Mouse (Mus musculus): ENCODE results near the gene C1qtnf5.

C1qtnf5 gene

DNA sequence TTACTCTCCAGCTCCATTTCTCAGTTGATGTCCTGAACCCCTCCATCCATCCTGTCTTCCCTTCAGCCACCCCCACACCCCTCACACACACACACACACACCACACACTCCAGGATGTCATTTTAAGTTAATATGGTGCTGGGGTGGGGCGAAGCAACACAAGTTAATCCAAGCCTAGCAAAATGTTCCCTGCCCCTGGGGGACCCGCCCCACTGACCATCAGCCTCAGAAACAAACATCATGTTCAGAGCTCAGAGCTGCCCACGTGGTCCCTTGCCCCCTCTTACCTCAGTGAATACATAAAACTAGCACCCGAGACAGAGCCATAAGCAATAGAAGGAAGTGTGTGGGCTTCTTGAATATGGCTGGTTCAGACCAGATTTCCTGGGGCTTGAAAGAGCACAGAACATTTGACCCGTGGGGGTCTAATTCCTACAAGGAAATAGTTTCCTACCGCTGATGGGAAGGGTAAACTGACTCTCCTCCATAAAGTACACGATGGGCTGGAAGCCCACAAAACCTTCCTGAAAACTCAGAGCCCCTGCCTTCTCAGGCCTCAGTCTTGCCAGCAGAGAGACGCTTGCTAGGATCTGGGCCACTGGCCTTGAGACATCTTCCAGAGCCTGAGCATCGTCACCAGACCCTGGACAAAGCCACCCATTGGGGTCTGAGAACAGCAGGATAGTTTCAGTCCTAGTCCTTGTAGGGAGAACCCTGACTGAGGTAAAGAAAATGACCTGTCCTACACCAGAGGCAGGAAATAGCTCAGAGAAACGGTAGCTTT is 26.9 kb upstream of the C1qtnf5 start:
- DNase-seq (ENCODE audit: low spot score): no peak

DNA sequence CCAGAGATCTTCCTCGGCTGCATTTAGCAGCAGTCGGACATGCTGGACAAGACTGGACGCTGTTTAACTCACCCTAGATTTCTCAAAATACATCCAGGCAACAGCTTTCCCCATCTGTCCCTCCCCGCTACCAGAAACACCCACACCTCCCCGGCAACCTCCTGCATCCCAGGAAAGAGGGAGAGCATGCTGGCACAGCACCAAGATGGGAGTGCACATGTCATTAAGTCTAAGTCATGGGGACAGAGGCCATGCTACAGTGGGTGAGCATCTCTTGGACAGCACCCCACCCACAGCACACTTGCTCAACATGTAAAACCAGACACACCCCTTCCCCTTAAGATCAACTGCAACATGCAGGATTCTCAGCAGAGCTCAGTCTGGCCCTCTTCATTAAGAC is 26.1 kb upstream of the C1qtnf5 start:
- no peak for DNase-seq (ENCODE audit: low spot score)

DNA sequence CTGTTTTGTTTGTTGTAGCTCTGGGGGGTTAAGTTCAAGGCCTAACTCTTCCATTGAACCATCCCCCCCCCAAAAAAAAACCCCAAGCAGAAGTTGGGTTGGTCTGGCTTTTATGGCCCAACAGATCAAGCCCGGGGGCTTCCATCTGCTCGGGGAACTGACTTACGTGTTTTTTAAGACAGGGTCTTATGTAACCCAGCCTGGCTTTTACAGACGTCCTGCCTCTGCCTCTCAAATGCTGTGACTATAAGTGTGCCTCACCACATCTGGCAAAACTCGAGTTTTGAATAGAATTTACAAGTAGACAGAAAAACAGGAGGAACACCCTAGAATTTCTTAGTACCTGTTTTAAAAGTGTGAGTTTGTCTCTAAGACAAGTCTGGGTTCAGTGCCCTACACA is 25.5 kb upstream of the C1qtnf5 start:
- no peak for DNase-seq (ENCODE audit: low spot score)

DNA sequence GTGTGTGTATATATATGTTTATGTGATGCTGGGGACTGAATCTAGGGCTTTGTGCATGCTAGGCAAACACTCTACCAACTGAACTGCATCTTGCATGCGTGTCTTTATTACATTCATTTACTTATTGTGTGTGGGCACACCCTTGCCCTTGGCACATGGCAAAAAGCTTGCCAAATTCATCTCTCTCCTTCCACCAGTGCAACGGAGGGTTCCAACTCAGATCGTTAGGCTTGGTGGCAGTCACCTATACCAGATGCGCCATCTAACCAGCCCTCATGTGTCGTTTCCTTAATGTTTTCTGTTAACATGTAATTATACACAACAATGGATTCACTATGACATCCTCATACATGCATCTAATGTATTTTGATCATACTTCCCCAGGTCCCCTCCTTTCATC is 24.8 kb upstream of the C1qtnf5 start:
- DNase-seq (ENCODE audit: low spot score): no peak

DNA sequence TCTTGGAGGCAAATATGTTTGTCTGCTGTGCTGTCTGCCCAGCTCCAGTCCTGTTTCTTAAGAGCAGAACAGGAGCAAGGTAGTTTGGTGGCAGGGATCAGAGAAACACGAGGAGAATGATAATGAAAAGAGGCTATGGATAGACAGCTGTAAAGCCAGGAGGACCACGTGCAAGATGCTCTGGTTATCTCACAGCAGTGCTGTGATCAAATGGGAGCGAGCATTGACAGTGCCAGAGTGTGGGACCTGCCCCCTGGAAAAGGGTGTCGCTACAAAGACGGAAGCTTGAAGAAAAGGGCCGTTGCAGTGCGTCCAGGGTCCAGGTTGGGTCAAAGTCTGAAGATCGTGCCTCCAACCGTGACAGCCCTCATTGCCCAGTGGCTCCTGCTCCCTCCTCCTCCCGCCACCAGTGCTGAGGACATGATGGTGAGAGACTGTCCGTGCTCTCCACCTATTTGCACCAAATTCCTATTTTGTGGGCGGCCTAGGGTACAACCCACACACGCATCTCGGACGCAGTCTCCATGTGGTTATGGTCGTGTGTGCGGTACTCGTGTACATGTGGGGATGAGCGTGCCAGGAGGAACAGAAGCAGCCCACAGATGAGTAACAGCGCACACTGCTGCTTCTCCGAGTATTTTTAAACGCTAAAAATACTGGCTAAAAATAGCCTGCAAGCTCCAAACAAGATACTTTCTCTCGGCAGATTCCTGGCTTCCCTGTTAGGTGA is 23.5 kb upstream of the C1qtnf5 start:
- DNase-seq (ENCODE audit: low spot score): no peak

DNA sequence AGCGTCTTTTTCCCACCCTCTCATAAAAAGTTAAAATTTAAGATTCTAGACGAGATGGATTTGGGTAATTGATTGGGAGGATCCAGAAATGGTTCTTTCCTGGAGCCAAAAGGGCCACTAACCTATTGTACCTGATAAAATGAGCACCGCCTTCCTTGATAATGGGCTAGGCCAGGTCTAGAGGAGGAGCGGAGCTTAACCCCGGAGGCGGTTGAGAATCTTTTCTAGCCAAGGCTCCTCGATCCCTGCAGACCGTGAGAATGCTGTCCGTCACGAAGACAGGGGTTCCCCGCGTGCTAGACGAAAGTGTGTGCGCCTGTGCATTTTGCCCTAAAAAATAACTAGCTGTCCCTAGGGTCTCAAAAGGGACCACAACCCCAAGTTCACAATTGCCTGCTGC is 22.8 kb upstream of the C1qtnf5 start:
- no peak for DNase-seq (ENCODE audit: low spot score)

DNA sequence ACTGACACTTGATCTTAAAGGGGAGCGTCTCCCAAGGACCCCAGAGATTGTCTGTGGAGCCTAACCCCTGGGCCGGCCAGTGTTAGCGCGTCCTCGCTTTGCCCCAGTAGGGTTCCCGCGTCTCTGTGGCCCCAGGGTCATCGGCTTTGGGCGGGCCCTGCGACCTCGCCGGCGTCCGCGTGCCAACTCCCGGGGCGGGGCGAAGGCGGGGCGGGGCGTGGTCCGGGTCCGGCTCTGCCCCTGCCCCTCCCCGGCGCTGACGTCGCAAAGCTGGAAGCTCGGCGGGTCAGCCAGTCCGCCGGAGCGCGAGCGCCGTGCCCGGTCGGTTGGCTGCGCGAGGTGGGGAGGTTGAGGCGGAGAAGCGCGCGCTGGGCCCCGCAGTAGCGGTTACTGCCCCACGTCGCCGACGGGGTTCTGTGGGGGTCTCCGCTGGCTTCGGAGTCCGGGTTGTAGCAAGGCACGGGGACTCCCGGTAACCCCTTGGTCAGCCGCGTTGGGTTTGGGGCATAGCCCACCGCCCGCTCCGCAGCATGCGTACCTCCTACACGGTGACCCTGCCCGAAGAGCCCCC is 22.3 kb upstream of the C1qtnf5 start:
- peak; percentile 78 for DNase-seq (ENCODE audit: low spot score)

DNA sequence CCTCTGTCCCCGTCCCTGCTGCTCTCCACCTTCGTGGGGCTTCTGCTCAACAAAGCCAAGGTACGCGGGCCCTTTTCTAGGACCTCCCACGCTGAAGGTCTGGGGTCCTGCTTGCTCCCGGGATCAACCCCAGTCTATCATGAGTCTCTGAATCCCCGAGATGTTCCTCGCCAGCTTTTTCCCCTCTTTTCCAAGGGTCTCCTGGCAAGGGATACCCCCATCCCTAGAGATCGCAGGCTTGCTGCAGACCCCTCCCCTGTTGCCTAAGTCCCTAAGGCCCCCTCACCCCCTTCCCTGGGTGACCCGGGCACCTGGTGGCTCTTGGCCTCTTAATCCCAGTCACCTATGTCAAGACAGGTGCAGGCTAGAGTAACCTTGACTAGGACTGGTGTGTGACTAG is 21.8 kb upstream of the C1qtnf5 start:
- no peak for DNase-seq (ENCODE audit: low spot score)

DNA sequence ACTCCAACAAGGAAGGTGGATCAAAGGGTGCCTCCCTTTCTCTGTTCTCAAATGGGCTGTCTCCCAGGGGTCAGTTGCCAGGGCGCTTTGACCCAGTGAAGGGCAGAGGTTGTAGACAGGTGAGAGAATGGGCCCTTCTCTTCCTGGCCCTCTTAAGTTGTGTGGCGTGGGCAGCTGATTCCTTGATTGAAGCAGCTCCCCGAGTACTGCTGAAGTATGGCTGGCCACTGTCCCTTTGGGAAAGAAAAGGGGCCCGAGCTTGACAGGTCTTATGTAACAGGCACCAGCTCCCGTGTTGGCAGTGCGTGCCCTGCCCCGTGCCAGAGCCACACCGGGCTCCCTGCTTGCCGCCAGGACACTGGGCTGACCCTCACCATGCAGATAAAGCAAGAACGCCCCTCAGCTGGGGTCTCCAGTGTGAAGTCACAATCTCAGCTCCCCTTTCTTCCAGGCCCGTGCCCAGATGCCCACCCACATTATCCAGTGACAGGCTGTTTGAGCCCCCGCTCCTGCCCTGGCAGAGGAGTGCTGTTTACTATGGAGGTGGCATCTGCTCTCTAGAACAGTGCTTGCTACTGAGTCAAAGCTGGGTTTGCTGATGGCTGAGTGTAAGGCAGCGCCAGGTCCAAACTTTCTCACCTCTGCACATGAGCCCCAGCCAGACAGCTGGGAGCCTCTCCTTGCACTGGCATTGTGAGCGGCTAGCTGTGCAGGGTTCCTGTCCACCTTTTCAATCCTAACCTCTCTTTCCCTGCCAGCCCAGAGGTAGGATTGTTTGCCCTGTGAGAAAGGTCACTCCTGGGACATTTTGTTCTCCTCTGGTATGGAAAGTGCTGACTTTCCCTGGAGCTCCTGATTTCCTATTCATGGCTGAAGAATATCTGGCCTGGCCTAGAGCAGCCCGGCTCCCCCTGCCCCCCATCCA is 21.0 kb upstream of the C1qtnf5 start:
- no peak for DNase-seq (ENCODE audit: low spot score)

DNA sequence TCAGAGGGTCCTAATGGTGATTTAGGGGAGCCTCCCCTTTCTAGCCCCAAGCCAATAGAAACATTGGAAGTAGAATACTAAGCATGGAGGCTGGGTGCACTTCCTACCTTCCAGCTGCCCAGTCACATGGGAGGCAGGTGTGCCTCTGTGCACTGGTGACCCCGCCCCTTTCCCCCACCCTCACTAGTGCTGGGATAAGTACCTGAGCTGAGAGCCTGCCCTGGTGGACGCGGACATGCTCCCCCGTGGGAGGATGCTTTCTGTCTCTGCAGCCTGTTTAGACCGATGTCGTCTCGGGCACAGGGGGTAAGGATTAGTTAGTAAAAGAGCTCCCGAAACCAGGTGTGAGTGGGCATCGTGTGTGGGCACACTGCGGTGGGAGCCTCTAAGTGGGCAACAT is 20.1 kb upstream of the C1qtnf5 start:
- no peak for DNase-seq (ENCODE audit: low spot score)

DNA sequence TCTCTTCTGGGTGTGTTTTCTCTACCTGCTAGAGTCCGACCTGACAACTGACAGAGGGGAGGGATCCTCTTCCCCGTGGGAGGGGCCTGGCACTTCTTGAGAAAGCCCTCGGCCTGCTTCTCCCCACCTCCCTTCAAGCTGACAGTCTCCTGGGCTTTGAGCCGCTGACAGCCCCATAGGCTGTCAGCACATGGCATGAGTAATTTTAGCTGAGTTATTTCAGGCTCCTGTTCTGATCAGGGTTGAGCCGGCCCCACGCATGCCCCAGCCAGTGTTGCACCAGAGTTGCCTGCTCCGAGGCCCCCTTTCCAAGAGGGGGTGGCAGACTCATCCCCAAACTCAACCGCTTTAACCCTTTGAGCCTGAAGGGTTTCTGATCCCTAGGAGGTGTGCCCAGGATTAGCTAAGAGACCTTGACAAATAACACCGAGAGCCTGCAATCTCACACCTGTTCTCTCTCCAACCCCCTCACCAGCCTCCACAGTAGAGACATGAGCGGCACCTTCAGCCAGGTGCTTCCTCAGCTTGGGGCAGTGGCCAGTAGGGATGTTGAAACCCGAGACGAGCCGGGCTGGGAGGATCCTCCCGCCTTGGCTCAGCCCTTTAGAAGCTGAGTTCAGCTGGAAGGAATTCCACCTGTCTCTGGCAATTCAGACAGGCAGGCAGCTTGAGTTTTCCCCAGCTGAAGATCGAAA is 19.1 kb upstream of the C1qtnf5 start:
- DNase-seq (ENCODE audit: low spot score): no peak

DNA sequence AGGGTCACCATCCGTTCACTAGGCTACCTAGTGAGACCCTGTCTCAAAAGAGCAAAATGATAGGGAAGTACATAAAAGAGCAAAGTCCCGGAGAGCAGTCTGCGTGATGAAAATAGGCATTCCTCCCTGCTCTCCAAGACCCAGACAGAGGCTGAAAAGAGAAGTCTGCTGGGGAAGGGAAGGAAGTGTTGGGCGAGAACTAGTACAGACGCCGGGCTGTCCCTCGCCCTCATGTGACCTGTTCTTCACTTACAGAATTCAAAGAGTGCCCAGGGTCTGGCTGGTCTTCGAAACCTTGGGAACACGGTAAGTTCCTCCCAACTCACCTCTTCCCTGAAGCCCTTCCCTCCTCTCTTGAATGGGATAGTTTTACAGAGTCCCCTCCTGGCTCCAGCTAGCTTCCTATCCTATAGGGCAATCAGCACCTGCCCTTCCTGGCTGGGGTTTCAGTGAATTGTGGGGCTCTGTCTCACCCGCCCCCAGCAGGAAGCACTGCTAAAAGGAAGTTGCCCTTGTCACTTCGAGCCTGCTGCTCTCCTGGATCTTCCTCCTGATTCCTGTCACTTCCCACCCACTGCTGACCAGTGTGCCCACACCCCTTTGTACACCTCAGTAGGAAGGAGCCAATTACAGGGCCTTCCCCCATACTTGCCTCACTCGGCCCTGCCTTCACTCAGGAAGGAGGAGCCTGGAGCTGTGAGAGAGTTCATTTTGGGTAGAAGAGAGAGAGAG is 18.0 kb upstream of the C1qtnf5 start:
- no peak for DNase-seq (ENCODE audit: low spot score)

DNA sequence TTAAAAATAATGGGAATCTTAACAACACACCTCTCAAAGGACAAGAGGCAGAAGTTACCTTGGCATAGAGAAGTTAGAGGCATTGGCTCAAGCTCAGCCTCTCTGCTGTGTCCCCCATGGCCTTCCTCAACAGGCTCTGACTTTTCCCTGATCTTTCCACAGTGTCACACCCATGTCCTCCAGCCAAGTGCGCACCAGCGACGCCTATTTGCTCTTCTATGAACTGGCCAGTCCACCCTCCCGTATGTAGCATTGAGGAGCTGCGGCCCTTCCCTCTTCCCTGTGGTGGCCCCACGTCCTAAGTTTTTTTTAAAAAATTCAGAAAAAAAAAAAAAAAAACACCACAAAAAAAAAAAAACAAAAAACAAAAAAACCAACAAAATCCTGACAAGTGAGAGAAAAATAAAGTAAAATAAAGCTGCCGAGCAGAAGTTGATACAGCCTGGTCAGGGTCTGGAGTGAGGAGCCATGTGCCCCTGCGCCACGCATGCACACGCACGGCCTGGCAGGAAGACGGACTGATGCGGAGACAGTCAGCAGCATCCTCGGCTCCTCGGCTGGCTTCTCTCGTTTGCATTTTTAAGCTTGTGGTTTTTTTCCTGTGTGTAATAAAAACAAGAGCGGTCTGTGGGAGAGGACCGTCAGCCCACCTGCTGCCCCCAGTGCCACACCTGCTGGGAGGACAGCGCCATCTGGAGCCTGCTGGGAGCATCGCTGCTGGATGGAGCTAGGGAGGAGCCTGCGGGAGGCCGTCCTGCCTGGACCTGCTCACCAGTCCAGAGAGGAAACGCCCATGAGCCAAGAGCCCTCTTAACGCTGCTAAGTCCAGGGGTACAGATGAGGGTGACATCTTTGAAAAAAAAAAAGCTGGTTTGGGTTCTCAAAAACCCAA is 13.2 kb upstream of the C1qtnf5 start:
- no peak for DNase-seq (ENCODE audit: low spot score)

DNA sequence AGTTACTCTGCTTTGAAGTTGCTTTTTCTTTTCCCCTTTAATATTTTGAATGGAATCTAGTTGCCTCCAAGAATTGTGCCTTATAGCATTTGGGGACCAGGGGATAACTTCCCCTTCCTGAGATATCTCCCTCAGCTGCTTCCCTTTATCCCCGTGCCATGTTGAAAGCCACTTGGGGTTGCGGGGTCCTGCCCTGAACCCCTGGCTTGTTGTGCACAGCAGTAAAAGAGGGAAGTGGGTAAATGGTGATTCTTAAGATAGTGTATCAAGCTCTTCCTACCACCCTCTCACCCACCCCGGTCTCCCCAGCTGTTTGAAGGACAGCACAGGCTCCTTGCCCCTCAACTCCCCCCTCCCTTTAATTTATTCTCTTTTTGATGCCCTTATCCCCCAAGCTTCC is 12.3 kb upstream of the C1qtnf5 start:
- no peak for DNase-seq (ENCODE audit: low spot score)

DNA sequence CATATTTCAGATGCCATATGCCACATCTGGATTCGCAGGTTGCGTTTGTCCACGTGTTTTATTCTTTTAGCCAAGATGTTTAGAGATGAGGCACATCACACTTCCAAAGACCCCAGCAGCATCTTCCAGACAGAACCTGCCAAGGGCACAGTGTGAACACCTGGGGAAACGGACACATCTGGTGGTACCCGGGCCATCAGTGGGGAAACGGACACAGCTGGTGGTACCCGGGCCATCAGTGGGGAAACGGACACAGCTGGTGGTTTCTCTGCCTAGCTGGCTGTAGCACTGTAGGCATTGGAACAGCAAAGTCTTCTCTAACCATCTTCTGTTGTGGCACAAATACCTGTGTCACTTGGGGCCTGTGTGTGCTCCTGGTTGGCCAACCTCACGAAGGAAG is 11.3 kb upstream of the C1qtnf5 start:
- DNase-seq (ENCODE audit: low spot score): no peak

DNA sequence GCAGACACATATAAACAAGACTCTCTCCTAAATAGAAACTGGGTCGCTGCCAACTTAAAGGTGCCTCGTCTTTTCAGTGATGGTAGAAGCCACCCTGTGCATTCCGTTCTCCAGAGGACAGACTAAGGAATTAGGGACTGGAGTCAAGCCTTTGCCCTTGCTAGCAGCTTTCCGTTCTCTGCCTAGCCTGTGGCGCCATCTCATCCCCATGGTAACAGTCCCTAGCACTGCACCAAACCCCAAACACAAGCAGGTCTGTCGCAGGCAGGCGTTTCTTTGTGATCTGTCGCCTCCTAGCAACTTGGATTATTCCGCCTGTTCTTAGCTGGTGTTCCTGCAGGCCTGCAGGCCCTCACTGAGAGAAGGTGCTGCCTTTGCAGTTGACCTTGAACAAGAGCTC is 10.5 kb upstream of the C1qtnf5 start:
- DNase-seq (ENCODE audit: low spot score): no peak

DNA sequence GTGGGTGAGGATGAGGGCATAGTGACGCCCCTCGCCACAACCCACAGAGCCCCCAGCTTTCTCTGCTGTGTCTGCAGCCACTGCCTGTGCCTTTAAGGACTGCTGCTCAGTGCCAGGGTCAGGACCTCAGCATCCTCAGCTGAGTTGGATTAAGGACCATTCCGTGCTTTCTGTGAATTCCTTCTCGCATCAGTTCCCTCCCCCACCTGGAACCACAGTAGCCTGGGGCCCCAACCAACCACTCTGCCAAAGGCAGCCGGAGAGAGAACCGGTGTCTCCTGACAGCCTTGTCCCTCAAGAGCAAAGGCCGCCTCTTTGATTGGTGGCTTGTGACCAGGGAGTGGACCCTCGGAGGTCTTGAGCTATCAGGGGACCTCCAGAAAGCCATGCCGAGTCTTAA is 5.6 kb upstream of the C1qtnf5 start, which contains the start of gene Mfrp:
Gene Mfrp, plus strand, starts transcription at position 240 of the 400 bp plus-strand sequence.
- DNase-seq (ENCODE audit: low spot score): no peak

DNA sequence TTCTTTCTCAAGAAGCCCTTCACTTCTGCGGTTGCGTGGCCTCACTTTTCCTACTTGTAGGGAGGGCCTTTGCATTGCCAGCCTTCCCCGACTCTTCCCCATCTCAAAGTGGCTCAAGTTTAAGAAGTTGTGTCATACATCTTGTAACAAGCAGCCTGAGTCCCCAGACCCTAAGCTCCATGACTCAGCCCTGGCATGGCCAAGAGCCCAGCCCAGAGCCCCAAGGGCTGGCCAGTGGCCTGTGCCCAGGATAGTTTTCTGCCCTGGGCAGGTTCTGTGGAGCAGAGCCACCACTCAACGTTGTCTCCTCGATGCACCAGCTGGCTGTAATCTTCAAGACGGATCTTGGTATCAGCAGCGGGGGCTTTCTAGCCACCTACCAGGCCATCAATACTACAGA is 2.2 kb upstream of the C1qtnf5 start:
- no peak for DNase-seq (ENCODE audit: low spot score)

DNA sequence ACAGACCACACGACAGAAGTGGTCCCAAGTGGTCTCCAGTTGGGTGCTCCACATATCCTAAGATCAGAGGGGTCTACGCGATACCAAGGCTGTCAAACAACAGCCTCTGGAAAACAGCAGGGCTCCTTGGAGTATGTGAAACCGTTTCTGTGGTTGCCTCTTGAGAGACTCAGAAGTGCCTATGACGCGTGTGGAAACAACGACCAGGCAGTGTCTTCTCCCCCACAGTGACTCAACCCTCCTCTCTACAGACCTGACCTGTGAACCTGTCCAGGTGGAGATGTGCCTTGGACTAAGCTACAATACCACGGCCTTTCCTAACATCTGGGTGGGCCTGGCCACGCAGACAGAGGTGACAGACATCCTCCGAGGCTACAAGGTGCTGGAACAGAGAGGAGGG is 1.3 kb upstream of the C1qtnf5 start:
- DNase-seq (ENCODE audit: low spot score): no peak

DNA sequence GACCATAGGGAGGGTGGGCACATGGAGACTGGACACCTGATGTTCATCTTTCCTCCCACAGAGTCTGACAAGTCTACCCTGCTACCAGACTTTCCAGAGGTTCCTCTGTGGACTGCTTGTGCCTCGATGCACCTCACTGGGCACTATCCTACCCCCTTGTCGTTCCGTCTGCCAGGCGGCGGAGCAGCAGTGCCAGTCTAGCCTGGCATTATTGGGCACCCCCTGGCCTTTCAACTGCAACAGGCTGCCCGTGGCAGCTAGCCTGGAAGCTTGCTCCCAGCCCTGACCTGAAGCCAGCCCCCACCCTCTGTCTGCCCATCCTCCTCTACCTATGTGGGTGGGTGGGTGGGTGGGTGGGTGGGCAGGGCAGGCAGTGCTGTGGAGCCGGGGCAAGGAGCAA is 863 bp upstream of the C1qtnf5 start:
- DNase-seq (ENCODE audit: low spot score): no peak
